Mouse (Mus musculus) left cerebral cortex, adult 11 months (tissue): ENCODE measurements around the gene Cyp2c65.
"Not testable (repeated sequence)": the region's sequence is repeated elsewhere in the genome, so short reads cannot be mapped to it uniquely, and the experiment has no call there.

Experiments
- DNase-seq: peaks from one replicate; pipeline ENCODE4 v3.0.0; 2022; ENCODE audit warnings: low spot score

Cyp2c65 gene

GRCm38 (mm10) chr19:39060719-39061118 lies at the start of gene Cyp2c65:
TSS of gene Cyp2c65 (plus strand) at chr19:39061015.
- DNase-seq = no peak

GRCm38 (mm10) chr19:39057928-39058327 lies 2.9 kb upstream of the Cyp2c65 start:
- DNase-seq = no peak

DNA sequence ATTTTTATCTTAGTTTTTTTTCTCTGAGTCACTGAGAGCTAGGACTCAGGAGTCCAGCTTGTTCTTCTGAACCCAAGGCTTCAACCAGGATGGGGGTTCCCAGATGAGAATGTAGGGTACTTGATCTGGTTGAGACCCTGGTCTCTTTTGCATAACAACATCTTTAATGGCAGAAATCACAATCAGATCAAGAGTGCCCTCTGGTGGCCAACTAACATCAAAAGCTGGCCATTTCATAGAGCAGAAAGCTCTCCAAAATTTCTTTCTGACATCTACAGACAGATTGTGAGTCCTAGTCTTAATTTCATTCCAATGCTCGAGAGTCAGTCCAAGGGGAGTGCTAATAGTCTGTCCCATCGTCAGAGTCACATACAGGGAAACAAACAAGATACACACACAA lies 38.0 kb downstream of the Cyp2c65 start:
- not testable (repeated sequence) for DNase-seq

- no peak for DNase-seq
These were observed 52.8 kb downstream of the Cyp2c65 start, which contains the start of gene Cyp2c66 for GRCm38 (mm10) chr19:39113644-39114043. TSS of gene Cyp2c66 (plus strand) at chr19:39113898.
